Mouse (Mus musculus) forebrain, postnatal 0 days (tissue): Measurements from ENCODE around the gene Cotl1. TPM values are rescaled to one million over a fixed set of nuclear protein-coding genes. Genes with fewer than 3 reads are reported as not detected.

ENCODE experiments used
- ATAC-seq: fragments of 200-750 bp; cut with Nextera tagmentation; 2 replicates; pipeline ENCODE4 v1.8.0; 2017; ENCODE audit warnings: mild to moderate bottlenecking, moderate library complexity
- DNase-seq: peaks from one replicate; pipeline ENCODE4 v3.0.0-alpha.2; 2015
- H3K27ac ChIP-seq: fragments of 300-500 bp; sonication (generic); 2 replicates; pipeline ENCODE4 v1.5.1; 2014; ENCODE audit warnings: low read depth, mild to moderate bottlenecking, antibody characterized with exemption, low read length, moderate library complexity, mixed read lengths
- H3K27me3 ChIP-seq: fragments of 300-500 bp; sonication (generic); 2 replicates; pipeline ENCODE4 v1.6.1; 2014; ENCODE audit warnings: mild to moderate bottlenecking, low read length, mixed read lengths; ENCODE audit not compliant: insufficient read depth
- H3K36me3 ChIP-seq: fragments of 300-500 bp; sonication (generic); 2 replicates; pipeline ENCODE4 v1.6.1; 2014; ENCODE audit warnings: mild to moderate bottlenecking, moderate library complexity; ENCODE audit not compliant: insufficient read depth
- H3K4me1 ChIP-seq: fragments of 300-500 bp; sonication (generic); 2 replicates; pipeline ENCODE4 v1.6.1; 2014; ENCODE audit warnings: antibody characterized with exemption; ENCODE audit not compliant: insufficient read depth
- H3K4me2 ChIP-seq: fragments of 300-500 bp; sonication (generic); 2 replicates; pipeline ENCODE4 v1.6.1; 2014; ENCODE audit warnings: low read depth, mild to moderate bottlenecking, moderate library complexity
- H3K4me3 ChIP-seq: fragments of 300-500 bp; sonication (generic); 2 replicates; pipeline ENCODE4 v1.5.1; 2014; ENCODE audit warnings: low read depth, low read length, mixed read lengths
- H3K9ac ChIP-seq: fragments of 300-500 bp; sonication (generic); 2 replicates; pipeline ENCODE4 v1.6.1; 2014; ENCODE audit warnings: mild to moderate bottlenecking
- H3K9me3 ChIP-seq: fragments of 300-500 bp; sonication (generic); 2 replicates; pipeline ENCODE4 v1.6.1; 2016; ENCODE audit warnings: low read length
- CTCF ChIP-seq: sonication (generic); IDR thresholded peaks from 2 replicates; pipeline ENCODE4 v1.5.1; 2016; ENCODE audit warnings: antibody characterized with exemption, control low read depth, low read depth
- WGBS: fragments of 180-500 bp; shearing (Covaris S2); extraction: QIAGEN DNeasy Blood & Tissue Kit; methylation state at CpG from one replicate; pipeline ENCODE4 v1.1.7; 2014; 5-methylcytosine and 5-hydroxymethylcytosine counted together
- polyA plus RNA-seq: library from polyadenylated mRNA; unstranded; fragments of >200 nt; fragmentation: Nextera tagmentation; extraction: Ambion mirVana; gene quantifications from 2 replicates; pipeline ENCODE4 v1.2.1, GENCODE M21; 2015
- total RNA-seq: library from RNA; depleted of rRNA; stranded (reverse); fragments of >200 nt; gene quantifications from 2 replicates; pipeline ENCODE4 v1.2.3, GENCODE M21; 2014

Cotl1 gene
- total and polyA plus RNA-seq, 2 experiments from 2014 or later: 134 to 224 TPM

DNA sequence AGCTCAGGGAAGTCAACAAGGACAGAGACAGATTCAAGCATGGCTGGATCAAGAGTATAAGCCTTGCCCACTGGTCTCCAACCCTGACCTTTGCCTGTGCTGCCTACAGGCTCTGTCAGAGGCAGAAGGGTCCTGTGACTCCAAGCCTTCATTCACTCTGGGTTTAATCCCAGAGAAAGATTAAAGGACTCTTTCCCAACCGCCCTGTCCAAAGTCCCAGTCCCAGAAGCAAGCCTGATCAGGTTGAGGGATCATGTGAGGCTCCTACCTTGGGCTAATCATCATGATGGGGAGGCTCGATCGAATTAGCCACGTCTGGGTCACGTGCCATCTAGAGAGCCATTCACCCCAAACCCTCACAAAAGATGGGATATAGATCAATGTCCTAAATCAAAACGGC is 5.7 kb downstream of the Cotl1 start:
- H3K4me3 ChIP-seq: no peak overlapping the region
- no peak overlapping the region for H3K27ac ChIP-seq
- TF ChIP-seq CTCF: no peak
- H3K4me2 ChIP-seq: no peak overlapping the region
- H3K4me1 ChIP-seq: peaks cover 45% of the 10 kb centered on the region
- no peak overlapping the region for H3K9ac ChIP-seq
- ATAC-seq (no peak), DNase-seq (no peak)
- H3K36me3 ChIP-seq: peaks cover 9% of the 10 kb centered on the region; the same call in 1 of the 2 replicates
- WGBS: 91% methylated on average over 6 of the region's 6 CpGs
- H3K9me3 ChIP-seq: no peaks in the 10 kb centered on the region
- no peaks in the 10 kb centered on the region for H3K27me3 ChIP-seq

DNA sequence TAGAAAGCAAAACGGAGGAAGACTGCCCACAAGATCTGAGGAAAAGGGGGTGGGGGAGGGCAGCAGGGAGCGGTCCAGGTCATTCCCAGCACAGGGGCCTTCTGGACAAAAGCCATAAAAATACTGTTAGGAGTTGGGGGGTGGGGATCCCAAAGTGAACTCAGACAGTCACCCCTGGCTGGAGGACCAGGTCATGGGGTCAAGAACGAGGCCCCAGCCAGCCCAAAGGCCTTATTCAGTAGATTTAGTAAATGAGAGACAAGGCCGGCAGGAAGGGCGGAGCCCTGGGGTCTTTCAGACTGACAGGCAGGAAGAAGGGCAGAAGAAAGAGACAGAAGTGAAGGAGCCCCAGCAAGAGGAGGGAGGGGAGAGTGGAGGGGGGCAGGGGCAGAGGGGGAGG is 7.4 kb downstream of the Cotl1 start:
- Histone ChIP-seq H3K27me3 (no peaks in the 10 kb centered on the region), H3K4me2 (no peak overlapping the region), H3K9me3 (no peaks in the 10 kb centered on the region), H3K4me3 (no peak overlapping the region), H3K36me3 (peaks cover 9% of the 10 kb centered on the region; the same call in 1 of the 2 replicates), H3K27ac (no peak overlapping the region), H3K9ac (no peak overlapping the region), H3K4me1 (peaks cover 43% of the 10 kb centered on the region)
- TF ChIP-seq CTCF: no peak
- WGBS: 28% methylated on average over 5 of the region's 5 CpGs
- ATAC-seq (no peak), DNase-seq (no peak)

DNA sequence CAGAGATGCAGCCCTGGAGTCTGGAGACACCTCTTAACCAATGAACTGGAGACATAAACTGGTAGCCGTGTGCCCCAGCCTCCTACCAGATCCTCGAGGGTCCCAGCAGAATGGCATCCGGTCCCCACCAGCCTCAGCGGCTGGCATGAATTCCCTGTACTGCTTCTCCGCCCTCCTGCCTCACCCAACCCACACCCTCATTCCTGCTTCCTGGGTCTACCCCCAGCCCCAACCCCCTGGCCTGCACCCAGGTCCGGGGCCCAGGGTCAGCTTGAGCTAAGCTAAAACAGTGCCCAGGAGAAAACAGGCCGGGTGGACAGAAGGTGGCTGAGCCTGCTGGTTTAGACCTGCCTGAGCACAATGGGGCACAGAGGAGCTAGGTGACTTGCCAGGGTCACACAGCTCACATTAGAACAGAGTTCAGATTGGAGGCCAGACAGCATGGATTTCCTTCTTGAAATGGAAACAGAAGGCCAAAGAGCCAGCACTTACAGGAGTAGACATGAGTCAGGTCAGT is 8.2 kb downstream of the Cotl1 start:
- Histone ChIP-seq H3K4me1 (peaks cover 35% of the 10 kb centered on the region), H3K4me2 (peak overlapping the region; percentile 26), H3K9me3 (no peaks in the 10 kb centered on the region), H3K4me3 (no peak overlapping the region), H3K9ac (0 out of 2 replicates have a peak overlapping the region, but pooled peaks have one; percentile 2), H3K27me3 (no peaks in the 10 kb centered on the region), H3K36me3 (peaks cover 9% of the 10 kb centered on the region; the same call in 1 of the 2 replicates), H3K27ac (no peak overlapping the region)
- WGBS: 60% methylated on average over 7 of the region's 7 CpGs
- ATAC-seq (0 out of 2 replicates have a peak, but pooled peaks have one; percentile 8), DNase-seq (no peak)
- TF ChIP-seq CTCF: no peak

DNA sequence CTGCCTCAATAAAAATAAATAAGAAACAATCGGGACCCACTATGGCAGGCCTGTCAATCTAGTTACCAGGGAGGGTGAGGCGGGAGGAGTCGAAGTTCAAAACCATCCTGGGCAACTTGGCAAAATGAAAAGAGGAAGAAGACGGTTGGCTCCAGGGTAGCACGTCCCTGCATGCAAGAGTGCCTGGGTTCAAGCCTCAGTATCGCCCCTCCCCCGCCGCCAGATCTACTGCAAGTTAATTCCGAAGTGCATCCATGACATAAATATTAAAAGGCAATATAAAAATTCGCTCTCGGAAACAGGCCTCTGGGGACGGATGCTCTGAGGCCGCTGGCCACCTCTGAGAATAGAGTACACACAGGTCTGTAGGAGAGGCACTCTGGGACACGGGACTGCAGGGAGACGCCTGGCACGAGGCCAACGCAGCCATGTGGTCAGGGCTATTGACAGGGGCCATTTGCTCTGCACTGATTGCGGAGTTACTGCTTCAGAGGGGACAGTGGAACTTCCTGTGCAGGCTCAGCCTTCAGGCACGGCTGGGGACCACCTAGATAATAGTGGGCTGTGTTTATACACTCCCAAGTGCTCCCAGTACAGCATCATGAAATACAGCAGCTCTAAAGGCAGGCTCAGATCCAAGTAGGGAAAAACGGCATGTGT is 8.9 kb downstream of the Cotl1 start:
- DNase-seq (peak; percentile 44), ATAC-seq (peak; percentile 57)
- Histone ChIP-seq H3K9ac (peak overlapping the region; percentile 2; the same call in 1 of the 2 replicates), H3K4me2 (peak overlapping the region; percentile 26), H3K4me3 (no peak overlapping the region), H3K27me3 (no peaks in the 10 kb centered on the region), H3K4me1 (peaks cover 28% of the 10 kb centered on the region), H3K9me3 (no peaks in the 10 kb centered on the region), H3K27ac (no peak overlapping the region), H3K36me3 (peaks cover 5% of the 10 kb centered on the region; the same call in 1 of the 2 replicates)
- no peak for TF ChIP-seq CTCF
- WGBS: 33% methylated on average over 20 of the region's 20 CpGs

DNA sequence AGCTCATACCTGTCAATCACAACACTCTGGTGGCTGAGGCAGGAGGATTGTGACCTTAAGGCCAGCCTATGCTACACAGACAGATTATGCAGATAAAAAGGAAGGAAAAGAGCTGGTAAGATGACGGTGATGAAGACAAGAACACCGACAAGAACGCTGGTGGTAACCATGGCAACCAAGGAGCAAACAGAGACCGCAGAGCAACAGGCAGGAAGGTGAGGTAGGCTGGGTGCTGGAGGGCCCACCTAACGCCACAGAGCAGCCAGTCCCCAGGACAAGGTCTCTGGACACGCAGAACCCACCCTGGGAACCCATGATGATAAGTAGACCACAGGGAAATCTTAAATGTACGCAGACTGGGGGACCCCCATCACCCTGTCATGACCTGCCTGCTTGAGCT is 9.8 kb downstream of the Cotl1 start:
- no peaks in the 10 kb centered on the region for H3K9me3 ChIP-seq
- H3K9ac ChIP-seq: no peak overlapping the region
- DNase-seq (peak; percentile 37), ATAC-seq (no peak)
- H3K4me2 ChIP-seq: no peak overlapping the region
- 50% methylated on average over 7 of the region's 7 CpGs for WGBS
- no peak for TF ChIP-seq CTCF
- H3K36me3 ChIP-seq: peaks cover 5% of the 10 kb centered on the region; the same call in 1 of the 2 replicates
- no peak overlapping the region for H3K27ac ChIP-seq
- peaks cover 20% of the 10 kb centered on the region for H3K4me1 ChIP-seq
- no peaks in the 10 kb centered on the region for H3K27me3 ChIP-seq
- no peak overlapping the region for H3K4me3 ChIP-seq

DNA sequence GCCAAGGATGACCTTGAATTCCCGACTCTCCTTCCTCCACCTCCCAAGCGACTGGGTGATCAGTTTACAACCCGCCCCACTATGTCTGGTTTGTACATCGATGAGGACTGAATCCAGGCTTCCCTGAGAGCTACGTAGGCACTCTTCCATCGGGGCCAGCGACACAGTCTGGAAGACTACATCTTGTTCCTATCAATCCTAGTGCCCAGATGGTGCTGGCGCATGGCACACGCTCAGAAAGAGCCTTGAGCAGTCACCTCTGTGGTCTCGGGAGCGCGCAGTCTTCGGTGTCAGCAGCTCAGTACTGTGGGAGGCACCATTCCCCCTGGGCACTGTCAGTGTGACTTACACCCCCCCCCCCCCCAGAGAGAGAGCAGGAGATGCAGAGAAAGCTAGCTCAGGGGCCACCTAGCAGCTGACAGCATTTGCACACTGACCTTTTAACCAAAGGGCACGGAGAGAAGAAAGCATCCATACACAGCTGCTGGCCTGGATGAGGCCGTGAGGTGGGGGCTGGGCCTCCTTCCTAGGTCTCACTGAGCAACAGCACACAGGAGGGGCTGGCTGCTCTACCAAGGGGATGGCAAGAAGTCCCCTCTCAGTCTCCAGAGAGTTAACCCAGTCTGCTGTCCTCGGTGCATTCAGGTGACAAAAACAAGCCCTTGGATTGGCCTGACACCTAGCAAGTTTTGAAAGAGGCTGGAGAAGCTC is 10.3 kb downstream of the Cotl1 start:
- TF ChIP-seq CTCF: no peak
- Histone ChIP-seq H3K36me3 (peaks cover 2% of the 10 kb centered on the region; the same call in 1 of the 2 replicates), H3K4me2 (no peak overlapping the region), H3K4me1 (peaks cover 18% of the 10 kb centered on the region), H3K4me3 (no peak overlapping the region), H3K9me3 (no peaks in the 10 kb centered on the region), H3K27me3 (no peaks in the 10 kb centered on the region), H3K27ac (no peak overlapping the region), H3K9ac (no peak overlapping the region)
- 62% methylated on average over 16 of the region's 16 CpGs for WGBS
- ATAC-seq (no peak), DNase-seq (no peak)

DNA sequence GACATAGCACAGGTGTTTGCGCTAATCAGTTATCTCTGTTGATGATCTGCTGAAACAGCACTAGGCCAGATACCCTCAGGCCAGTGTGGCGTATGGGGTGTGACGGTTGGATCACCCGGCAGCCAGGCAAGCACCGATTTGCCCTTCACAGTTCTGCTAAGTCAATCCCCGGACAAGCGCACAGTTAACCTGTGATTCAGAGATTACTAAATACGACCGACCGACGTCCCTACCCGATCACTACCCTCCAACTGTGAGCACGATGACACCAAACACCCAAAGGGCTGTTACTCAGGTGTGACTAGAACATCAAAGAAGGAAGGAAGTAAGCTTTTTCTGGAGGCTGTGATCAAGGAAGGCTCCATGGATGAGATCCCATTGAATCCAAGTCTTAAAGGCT is 10.9 kb downstream of the Cotl1 start:
- no peak overlapping the region for H3K4me2 ChIP-seq
- no peak overlapping the region for H3K4me3 ChIP-seq
- no peak for DNase-seq
- peaks cover 18% of the 10 kb centered on the region for H3K4me1 ChIP-seq
- no peaks in the 10 kb centered on the region for H3K27me3 ChIP-seq
- H3K9ac ChIP-seq: no peak overlapping the region
- no peaks in the 10 kb centered on the region for H3K9me3 ChIP-seq
- no peak overlapping the region for H3K27ac ChIP-seq
- WGBS: 91% methylated on average over 13 of the region's 13 CpGs
- H3K36me3 ChIP-seq: no peaks in the 10 kb centered on the region; the same call in 1 of the 2 replicates
- ATAC-seq: no peak
- TF ChIP-seq CTCF: no peak
